Mouse (Mus musculus) embryonic facial prominence, embryonic 12.5 days (tissue): ENCODE data around the gene Hcst. TPM values are rescaled to one million over a fixed set of nuclear protein-coding genes. Genes with fewer than 3 reads are reported as not detected.

Experiments used
- ATAC-seq: fragments of 200-750 bp; cut with Nextera tagmentation; 2 replicates; pipeline ENCODE4 v1.8.0; 2017; ENCODE audit not compliant: insufficient number of reproducible peaks, insufficient read depth, low FRiP score, low TSS enrichment
- H3K27ac ChIP-seq: fragments of 300-500 bp; sonication (generic); 2 replicates; pipeline ENCODE4 v1.5.1; 2016; ENCODE audit warnings: mild to moderate bottlenecking
- H3K27me3 ChIP-seq: fragments of 300-500 bp; sonication (generic); 2 replicates; pipeline ENCODE4 v1.6.1; 2016; ENCODE audit warnings: mild to moderate bottlenecking, moderate library complexity
- H3K36me3 ChIP-seq: fragments of 300-500 bp; sonication (generic); 2 replicates; pipeline ENCODE4 v1.6.1; 2016; ENCODE audit warnings: mild to moderate bottlenecking
- H3K4me1 ChIP-seq: fragments of 300-500 bp; sonication (generic); 2 replicates; pipeline ENCODE4 v1.6.1; 2016
- H3K4me2 ChIP-seq: fragments of 300-500 bp; sonication (generic); replicated peaks from 2 replicates; pipeline ENCODE4 v1.6.1; 2016; ENCODE audit warnings: mild to moderate bottlenecking, moderate library complexity
- H3K4me3 ChIP-seq: fragments of 300-500 bp; sonication (generic); 2 replicates; pipeline ENCODE4 v1.5.1; 2016; ENCODE audit warnings: mild to moderate bottlenecking
- H3K9ac ChIP-seq: fragments of 300-500 bp; sonication (generic); 2 replicates; pipeline ENCODE4 v1.6.1; 2016; ENCODE audit warnings: mild to moderate bottlenecking, moderate library complexity
- H3K9me3 ChIP-seq: fragments of 300-500 bp; sonication (generic); 2 replicates; pipeline ENCODE4 v1.6.1; 2016; ENCODE audit warnings: mild to moderate bottlenecking, moderate library complexity
- WGBS: fragments of 180-500 bp; shearing (Covaris S2); methylation state at CpG from one replicate; pipeline ENCODE4 v1.1.7; 2016; 5-methylcytosine and 5-hydroxymethylcytosine counted together
- polyA plus RNA-seq: library from polyadenylated mRNA; unstranded; fragments of >200 nt; fragmentation: Nextera tagmentation; extraction: Ambion mirVana; gene quantifications from 2 replicates; pipeline ENCODE4 v1.2.1, GENCODE M21; 2016

Hcst gene
- 0.70 and 0.98 TPM in 2 replicates for polyA plus RNA-seq

DNA sequence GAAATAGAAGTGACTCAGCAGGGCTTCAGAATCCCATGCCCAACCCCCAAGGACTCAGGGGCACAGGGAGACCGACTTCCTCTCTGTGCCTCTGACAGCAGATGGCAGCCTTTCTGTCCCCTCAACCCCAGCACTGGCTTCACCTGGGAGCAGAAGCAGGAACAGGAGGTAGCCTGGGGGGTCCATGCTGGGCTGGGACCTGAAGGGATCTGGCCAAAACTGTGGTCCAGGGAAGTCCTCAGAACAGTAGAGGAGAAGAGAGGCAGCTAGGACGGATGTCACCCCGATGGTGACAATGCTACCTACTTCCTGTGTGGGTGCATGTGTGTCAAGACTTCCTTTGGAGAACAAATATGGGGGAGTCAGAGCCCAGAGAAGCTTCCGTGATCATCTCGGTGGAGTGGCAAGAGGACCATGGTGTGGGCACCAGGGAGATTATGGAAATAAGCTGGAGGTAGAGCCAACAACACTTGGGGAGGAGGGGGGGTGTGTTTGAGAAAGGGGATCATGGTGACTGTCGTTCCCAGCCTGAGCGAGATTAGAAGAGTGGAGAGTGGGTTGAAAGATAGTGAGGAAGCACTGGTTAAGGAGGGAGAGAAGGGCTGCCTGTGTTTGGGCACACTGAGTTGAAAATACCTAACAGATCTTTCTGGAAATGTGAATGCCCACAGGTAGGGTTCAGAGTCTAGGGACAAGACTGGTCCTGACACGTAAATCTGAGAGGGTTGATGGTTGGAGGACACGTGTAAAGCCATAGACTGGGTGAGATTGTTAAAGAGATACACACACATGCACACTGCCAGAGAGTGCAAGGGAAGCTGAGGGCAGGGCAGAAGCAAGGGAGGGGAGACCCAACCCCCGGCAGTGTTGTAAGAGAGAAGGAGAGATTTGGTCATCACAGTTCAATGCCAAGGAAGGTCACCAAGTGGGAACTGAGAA, at the start of gene Hcst:
Gene Hcst (minus strand): TSS at position 294 of the 939 bp plus-strand sequence.
- 67% methylated on average over 10 of the region's 10 CpGs for WGBS
- Histone ChIP-seq H3K4me3 (no peak within 1 kb of the TSS), H3K36me3 (no peaks in the 10 kb centered on the region), H3K4me1 (peaks cover 12% of the 10 kb centered on the region), H3K9ac (no peak within 1 kb of the TSS), H3K9me3 (0 out of 2 replicates have a peak, but pooled peaks cover 3% of the 10 kb centered on the region), H3K4me2 (no peak within 1 kb of the TSS), H3K27ac (no peak within 1 kb of the TSS), H3K27me3 (peaks cover 23% of the 10 kb centered on the region; the same call in 1 of the 2 replicates)
- ATAC-seq, result no peak

DNA sequence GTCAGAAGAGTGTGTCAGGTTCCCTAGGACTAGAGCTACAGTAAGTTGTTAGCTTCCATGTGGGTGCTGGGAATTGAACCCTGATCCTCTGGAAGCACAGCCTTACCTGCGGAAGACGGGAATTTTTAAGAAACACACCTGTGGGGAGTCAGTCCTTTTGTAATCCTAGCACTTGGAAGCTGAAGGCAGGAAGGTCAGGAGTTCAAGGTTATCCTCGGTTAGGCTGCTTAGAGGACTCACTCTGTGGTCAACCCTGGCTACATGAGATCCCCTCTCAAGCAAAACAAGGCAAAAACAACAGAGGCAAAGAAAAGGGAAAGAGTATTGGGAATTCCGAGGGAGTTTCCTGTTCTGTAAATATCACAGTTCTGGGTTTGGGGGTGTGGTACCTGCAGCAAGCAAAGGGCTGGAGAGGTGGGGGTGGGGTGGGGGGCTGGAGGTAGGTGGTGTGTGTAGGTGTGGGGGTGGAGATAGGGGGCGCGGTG, 45.2 kb upstream of the Hcst start:
- H3K36me3 ChIP-seq, result no peaks in the 10 kb centered on the region
- H3K4me1 ChIP-seq, result 0 out of 2 replicates have a peak, but pooled peaks cover 4% of the 10 kb centered on the region
- H3K4me3 ChIP-seq, result no peak overlapping the region
- H3K4me2 ChIP-seq, result no peak overlapping the region
- no peak overlapping the region for H3K27ac ChIP-seq
- WGBS, result 11% methylated on average over 6 of the region's 6 CpGs
- no peaks in the 10 kb centered on the region for H3K9me3 ChIP-seq
- no peak for ATAC-seq
- H3K27me3 ChIP-seq, result peaks cover 88% of the 10 kb centered on the region
- no peak overlapping the region for H3K9ac ChIP-seq

DNA sequence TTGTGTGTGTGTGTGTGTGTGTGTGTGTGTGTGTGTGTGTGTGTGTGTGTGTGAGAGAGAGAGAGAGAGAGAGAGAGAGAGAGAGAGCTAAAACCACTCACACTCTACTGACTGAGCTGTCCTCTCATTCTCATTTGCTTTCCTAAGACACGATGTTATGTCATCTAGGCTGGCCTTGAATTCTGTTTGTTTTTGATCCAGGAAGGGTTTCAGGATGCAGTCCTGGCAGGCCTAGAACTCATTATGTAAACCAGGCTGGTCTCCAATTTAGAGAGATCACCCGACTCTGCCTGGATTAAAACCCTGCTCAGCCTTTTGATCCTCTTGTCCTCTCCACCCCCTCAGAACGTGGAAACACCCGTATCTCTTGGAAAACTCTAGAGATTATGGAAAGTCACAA, 44.3 kb upstream of the Hcst start:
- Histone ChIP-seq H3K9ac (no peak overlapping the region), H3K4me1 (0 out of 2 replicates have a peak, but pooled peaks cover 4% of the 10 kb centered on the region), H3K9me3 (no peaks in the 10 kb centered on the region), H3K27ac (no peak overlapping the region), H3K36me3 (no peaks in the 10 kb centered on the region), H3K4me2 (no peak overlapping the region), H3K4me3 (no peak overlapping the region), H3K27me3 (peaks cover 96% of the 10 kb centered on the region)
- ATAC-seq, result no peak
- 19% methylated on average over 4 of the region's 4 CpGs for WGBS

DNA sequence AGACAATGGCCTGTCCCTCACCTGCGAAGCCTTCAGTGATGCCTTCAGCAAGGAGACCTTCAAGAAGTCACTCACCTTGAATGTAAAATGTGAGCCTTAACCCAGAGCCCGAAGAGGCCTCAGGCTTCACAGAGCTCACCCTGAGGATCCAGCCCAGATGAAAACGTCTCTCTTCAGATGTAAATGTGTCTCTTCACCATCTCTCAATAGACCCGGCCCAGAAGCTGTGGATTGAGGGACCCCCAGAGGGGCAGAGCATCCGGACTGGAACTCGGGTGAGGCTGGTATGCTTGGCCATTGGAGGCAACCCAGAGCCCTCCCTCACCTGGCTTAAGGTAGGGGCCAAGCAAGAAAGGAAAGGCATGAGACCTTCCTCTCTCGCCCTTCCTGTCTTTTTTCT, 43.9 kb upstream of the Hcst start:
- Histone ChIP-seq H3K9ac (no peak overlapping the region), H3K36me3 (no peaks in the 10 kb centered on the region), H3K27ac (no peak overlapping the region), H3K4me2 (no peak overlapping the region), H3K9me3 (no peaks in the 10 kb centered on the region), H3K27me3 (peaks cover 99% of the 10 kb centered on the region), H3K4me1 (0 out of 2 replicates have a peak, but pooled peaks cover 4% of the 10 kb centered on the region), H3K4me3 (no peak overlapping the region)
- no peak for ATAC-seq
- 27% methylated on average over 7 of the region's 7 CpGs for WGBS

DNA sequence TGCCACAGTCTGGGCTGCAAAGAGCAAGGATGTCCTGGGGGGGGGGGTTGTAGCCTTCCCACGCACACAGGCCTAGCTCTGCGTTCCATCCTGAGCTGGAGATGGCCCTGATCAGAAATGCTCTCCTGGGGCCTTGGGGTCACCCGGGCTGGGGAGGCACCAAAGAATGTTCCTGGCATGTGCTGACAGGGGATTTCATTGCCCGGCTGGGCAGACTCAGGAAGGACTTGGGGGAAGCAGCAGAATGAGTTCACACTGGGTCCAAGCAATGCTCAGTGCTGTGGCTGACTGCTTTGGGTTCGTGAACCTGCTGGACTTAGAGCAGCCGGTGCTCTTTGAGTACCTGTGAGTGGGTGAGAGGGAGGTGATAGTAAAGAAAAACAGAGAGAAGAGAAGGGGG, 39.8 kb upstream of the Hcst start:
- H3K36me3 ChIP-seq, result no peaks in the 10 kb centered on the region
- peaks cover 15% of the 10 kb centered on the region; the same call in 1 of the 2 replicates for H3K4me1 ChIP-seq
- no peak for ATAC-seq
- H3K27ac ChIP-seq, result no peak overlapping the region
- WGBS, result 34% methylated on average over 6 of the region's 6 CpGs
- H3K4me2 ChIP-seq, result no peak overlapping the region
- peaks cover 100% of the 10 kb centered on the region for H3K27me3 ChIP-seq
- no peaks in the 10 kb centered on the region for H3K9me3 ChIP-seq
- no peak overlapping the region for H3K4me3 ChIP-seq
- no peak overlapping the region for H3K9ac ChIP-seq

DNA sequence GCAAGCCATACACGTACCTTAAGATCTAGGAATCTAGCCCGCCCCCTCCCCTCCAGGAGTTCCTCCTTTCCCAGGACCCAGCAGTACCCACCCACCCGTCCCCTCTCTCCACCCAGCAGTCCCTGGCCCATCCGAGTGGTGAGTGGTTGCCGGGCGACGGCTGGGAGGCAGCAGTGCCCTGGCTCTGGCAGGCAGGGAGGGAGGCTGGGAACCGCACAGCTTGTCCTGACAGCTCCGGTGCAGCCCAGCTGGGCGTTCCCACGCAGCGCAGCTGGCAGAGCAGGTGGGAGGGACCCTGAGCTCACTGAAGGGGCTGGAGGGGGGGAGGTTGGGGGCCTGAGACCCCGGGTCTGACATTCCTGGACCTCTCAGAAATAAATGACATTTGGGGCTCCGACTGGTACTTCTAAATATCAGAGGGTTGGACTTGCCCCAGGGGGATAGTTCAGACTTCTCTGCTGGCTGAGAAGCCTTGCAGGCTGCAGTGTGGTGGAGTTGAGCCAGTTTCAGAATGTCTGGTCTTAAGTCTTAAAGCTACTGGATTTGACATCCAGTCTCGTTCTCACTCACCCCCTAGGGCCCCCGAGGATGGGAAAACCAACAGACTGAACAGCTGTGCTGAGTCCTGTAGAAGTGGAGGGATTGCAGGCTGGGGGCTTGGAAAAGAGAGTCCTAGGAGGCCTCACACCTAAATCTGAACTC, 38.1 kb upstream of the Hcst start, which contains the start of the genes Kirrel2 and Nphs1:
Gene Kirrel2 (minus strand): TSS at position 62 of the 702 bp plus-strand sequence.
Gene Nphs1 (plus strand): TSS at position 687 of the 702 bp plus-strand sequence.
- no peaks in the 10 kb centered on the region for H3K9me3 ChIP-seq
- under 1% methylated on average over 16 of the region's 16 CpGs for WGBS
- peak; percentile 79 for ATAC-seq
- H3K4me3 ChIP-seq, result peak within 1 kb of the TSS; percentile 13; the same call in 1 of the 2 replicates
- peaks cover 100% of the 10 kb centered on the region for H3K27me3 ChIP-seq
- no peak within 1 kb of the TSS for H3K9ac ChIP-seq
- H3K4me1 ChIP-seq, result peaks cover 15% of the 10 kb centered on the region; the same call in 1 of the 2 replicates
- H3K27ac ChIP-seq, result no peak within 1 kb of the TSS
- peak within 1 kb of the TSS; percentile 37 for H3K4me2 ChIP-seq
- H3K36me3 ChIP-seq, result no peaks in the 10 kb centered on the region

DNA sequence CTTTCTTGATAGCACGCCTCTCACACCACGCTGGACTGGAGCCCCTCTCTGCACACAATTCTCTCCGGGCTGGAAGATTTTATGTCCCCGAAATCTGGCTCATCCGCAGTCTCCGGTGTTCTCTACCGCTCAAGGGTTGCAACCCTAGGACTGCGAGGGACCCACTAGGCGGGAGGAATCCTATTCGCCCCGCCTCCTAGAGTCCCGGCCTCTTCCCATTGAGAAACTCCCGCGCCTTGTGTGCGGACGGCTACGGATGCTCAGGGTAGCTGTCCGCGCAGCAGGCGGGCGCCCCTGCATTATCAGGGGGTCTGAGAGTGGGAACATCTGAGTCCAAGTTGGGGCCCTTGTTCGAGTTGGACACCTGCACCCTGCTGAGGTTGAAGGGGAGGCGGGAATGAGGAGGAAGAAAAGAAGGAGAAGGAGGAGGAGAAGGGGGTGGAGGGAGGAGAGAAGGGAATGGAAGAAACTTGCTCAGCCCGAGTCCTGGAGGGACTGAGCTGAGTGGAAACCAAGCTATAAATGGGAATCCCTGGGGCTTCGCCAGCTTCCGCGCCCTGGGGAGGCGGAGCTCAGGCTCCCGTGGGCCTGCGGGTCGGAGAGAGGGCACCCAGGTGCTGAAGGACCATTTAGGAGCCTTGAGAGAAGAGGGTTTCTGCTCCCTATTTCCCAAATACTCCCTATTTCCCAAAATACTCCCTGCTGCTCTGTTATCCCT, 37.4 kb upstream of the Hcst start:
- ATAC-seq, result no peak
- under 1% methylated on average over 31 of the region's 31 CpGs for WGBS
- no peak overlapping the region for H3K9ac ChIP-seq

DNA sequence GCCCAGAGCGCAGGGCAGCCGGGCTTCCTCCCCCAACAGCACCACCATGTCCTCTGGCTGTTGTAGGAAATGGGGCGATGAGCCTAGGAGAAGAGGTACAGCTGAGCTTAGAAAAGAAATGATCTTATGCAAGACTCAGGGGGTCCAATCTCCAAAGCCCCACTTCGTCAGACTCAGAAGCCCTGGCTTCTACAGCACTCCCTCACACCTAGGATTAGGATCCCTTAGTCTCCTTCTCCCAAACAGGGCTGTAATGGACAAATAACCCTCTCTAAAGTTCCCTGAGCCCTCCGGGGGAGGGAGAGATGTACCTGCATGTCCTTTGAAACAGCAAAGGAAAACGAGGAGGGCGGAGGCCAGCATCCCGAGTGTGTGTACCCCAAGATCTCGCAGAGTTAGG, 36.8 kb upstream of the Hcst start:
- peaks cover 98% of the 10 kb centered on the region for H3K27me3 ChIP-seq
- no peak overlapping the region for H3K27ac ChIP-seq
- H3K9me3 ChIP-seq, result no peaks in the 10 kb centered on the region
- WGBS, result 2% methylated on average over 9 of the region's 9 CpGs
- peaks cover 15% of the 10 kb centered on the region; the same call in 1 of the 2 replicates for H3K4me1 ChIP-seq
- no peak for ATAC-seq
- H3K4me2 ChIP-seq, result peak overlapping the region; percentile 37; the same call in 1 of the 2 replicates
- H3K36me3 ChIP-seq, result no peaks in the 10 kb centered on the region
- peak overlapping the region; percentile 13; the same call in 1 of the 2 replicates for H3K4me3 ChIP-seq
- H3K9ac ChIP-seq, result no peak overlapping the region

More for the DNA sequence above, 37.4 kb upstream of the Hcst start:
- H3K4me1 ChIP-seq, result peaks cover 15% of the 10 kb centered on the region; the same call in 1 of the 2 replicates
- no peak overlapping the region for H3K27ac ChIP-seq
- H3K36me3 ChIP-seq, result no peaks in the 10 kb centered on the region
- peaks cover 99% of the 10 kb centered on the region for H3K27me3 ChIP-seq
- peak overlapping the region; percentile 13; the same call in 1 of the 2 replicates for H3K4me3 ChIP-seq
- H3K4me2 ChIP-seq, result peak overlapping the region; percentile 37
- H3K9me3 ChIP-seq, result no peaks in the 10 kb centered on the region

DNA sequence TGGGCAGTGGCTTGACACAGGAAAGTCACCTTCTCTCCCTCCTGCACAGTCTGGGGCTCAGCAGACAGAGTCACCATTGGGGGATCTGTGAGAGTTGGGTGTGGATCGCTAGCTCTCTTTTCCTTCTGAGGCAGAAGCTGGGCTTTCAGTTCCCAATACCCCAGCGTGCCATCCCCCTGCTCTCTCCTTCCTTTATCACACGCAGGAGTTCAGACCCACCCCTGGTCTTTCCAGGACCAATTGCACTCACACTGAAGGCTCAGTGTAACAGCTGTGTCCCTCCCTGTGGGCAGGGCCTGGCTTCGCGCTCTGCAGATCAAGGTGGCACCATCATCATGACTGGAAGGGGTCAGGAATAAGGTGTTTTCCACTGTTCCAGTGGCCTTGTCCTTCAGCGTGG, 34.6 kb upstream of the Hcst start:
- Histone ChIP-seq H3K27me3 (peaks cover 92% of the 10 kb centered on the region), H3K4me2 (no peak overlapping the region), H3K4me3 (no peak overlapping the region), H3K36me3 (no peaks in the 10 kb centered on the region), H3K4me1 (peaks cover 15% of the 10 kb centered on the region; the same call in 1 of the 2 replicates), H3K9me3 (no peaks in the 10 kb centered on the region), H3K9ac (no peak overlapping the region), H3K27ac (no peak overlapping the region)
- no peak for ATAC-seq
- WGBS, result 15% methylated on average over 6 of the region's 6 CpGs

DNA sequence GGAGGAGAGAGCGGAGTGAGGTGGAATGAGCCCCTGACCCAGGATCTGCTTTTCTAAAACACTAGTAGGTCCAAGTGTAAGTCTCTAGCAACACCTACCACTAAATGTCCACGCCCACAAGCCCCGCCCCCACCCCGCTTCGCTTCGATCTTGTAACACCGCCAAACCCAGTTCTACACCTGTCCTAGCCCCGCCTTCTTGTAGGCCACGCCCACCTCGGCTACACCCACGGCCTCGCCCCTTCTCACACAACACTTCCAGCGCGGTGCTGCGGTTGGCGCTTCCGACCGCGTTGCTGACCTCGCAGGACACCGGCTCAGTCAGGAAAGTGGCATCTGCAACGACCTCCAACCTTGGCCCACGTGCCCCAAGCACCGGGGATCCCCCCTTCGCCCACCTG, 34.1 kb upstream of the Hcst start:
- H3K27me3 ChIP-seq, result peaks cover 87% of the 10 kb centered on the region
- H3K4me2 ChIP-seq, result no peak overlapping the region
- peaks cover 15% of the 10 kb centered on the region; the same call in 1 of the 2 replicates for H3K4me1 ChIP-seq
- no peaks in the 10 kb centered on the region for H3K9me3 ChIP-seq
- H3K9ac ChIP-seq, result no peak overlapping the region
- no peaks in the 10 kb centered on the region for H3K36me3 ChIP-seq
- WGBS, result 2% methylated on average over 25 of the region's 25 CpGs
- ATAC-seq, result no peak
- H3K27ac ChIP-seq, result no peak overlapping the region
- no peak overlapping the region for H3K4me3 ChIP-seq

DNA sequence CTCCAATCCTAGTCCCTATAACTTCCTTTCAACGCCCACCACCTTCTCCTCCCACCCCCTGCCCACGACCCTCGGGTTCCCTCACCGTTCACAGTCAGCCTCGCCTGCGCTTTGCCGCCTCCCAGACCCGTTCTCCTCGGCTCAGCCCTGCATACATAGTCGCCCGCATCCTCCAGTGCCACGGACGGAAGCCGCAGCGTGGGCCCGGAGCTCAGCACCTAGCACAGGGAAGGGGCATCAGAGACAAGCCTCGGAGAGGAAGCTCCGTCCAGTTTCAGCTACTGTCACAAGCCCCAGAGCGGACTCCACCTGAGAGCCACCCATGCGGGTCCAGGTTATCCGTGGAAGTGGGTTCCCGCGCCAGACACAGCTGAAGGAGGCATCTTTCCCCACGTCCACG, 33.7 kb upstream of the Hcst start:
- Histone ChIP-seq H3K27ac (no peak overlapping the region), H3K9me3 (no peaks in the 10 kb centered on the region), H3K4me1 (peaks cover 15% of the 10 kb centered on the region; the same call in 1 of the 2 replicates), H3K36me3 (no peaks in the 10 kb centered on the region), H3K4me3 (no peak overlapping the region), H3K4me2 (no peak overlapping the region), H3K27me3 (peaks cover 83% of the 10 kb centered on the region), H3K9ac (no peak overlapping the region)
- 16% methylated on average over 25 of the region's 25 CpGs for WGBS
- ATAC-seq, result no peak
